Mouse (Mus musculus) testis, adult 2 months (tissue): ENCODE results near the gene Rasa3. TPM values are rescaled to one million over a fixed set of nuclear protein-coding genes. Genes with fewer than 3 reads are reported as not detected.

Source experiments
- H3K27ac ChIP-seq: fragments of 200-500 bp; 2 replicates; pipeline ENCODE4 v1.5.1; 2012; ENCODE audit warnings: low read depth, low read length; ENCODE audit not compliant: control insufficient read depth, insufficient read depth
- H3K27me3 ChIP-seq: fragments of 200-500 bp; 2 replicates; pipeline ENCODE4 v1.6.1; 2012; ENCODE audit warnings: mild to moderate bottlenecking, low read length, moderate library complexity; ENCODE audit not compliant: control insufficient read depth, insufficient read depth
- H3K36me3 ChIP-seq: fragments of 200-500 bp; 2 replicates; pipeline ENCODE4 v1.6.1; 2012; ENCODE audit warnings: mild to moderate bottlenecking, low read length; ENCODE audit not compliant: control insufficient read depth, insufficient read depth
- H3K4me1 ChIP-seq: fragments of 200-500 bp; 2 replicates; pipeline ENCODE4 v1.6.1; 2012; ENCODE audit warnings: low read length; ENCODE audit not compliant: control insufficient read depth, insufficient read depth
- H3K4me3 ChIP-seq: fragments of 200-500 bp; 2 replicates; pipeline ENCODE4 v1.5.1; 2012; ENCODE audit warnings: low read depth, mild to moderate bottlenecking, low read length, moderate library complexity, mixed read lengths; ENCODE audit not compliant: control insufficient read depth
- CTCF ChIP-seq: fragments of 200-500 bp; IDR thresholded peaks from 2 replicates; pipeline ENCODE4 v1.5.1; 2012; ENCODE audit warnings: low read depth, mild to moderate bottlenecking, inconsistent platforms, low read length, moderate library complexity; ENCODE audit not compliant: control insufficient read depth, insufficient read depth, insufficient replicate concordance
- POLR2A ChIP-seq: fragments of 200-500 bp; IDR thresholded peaks from 2 replicates; pipeline ENCODE4 v1.6.1; 2012; ENCODE audit warnings: low read depth, mild to moderate bottlenecking, inconsistent platforms, low read length, moderate library complexity; ENCODE audit not compliant: control insufficient read depth
- polyA plus RNA-seq: library from polyadenylated mRNA; depleted of rRNA; stranded (reverse); fragments of >200 nt; gene quantifications from 2 replicates; pipeline ENCODE4 v1.2.3, GENCODE M21; 2012; rRNA removed

Gene Rasa3
- 41.0 and 47.5 TPM in 2 replicates for polyA plus RNA-seq

DNA sequence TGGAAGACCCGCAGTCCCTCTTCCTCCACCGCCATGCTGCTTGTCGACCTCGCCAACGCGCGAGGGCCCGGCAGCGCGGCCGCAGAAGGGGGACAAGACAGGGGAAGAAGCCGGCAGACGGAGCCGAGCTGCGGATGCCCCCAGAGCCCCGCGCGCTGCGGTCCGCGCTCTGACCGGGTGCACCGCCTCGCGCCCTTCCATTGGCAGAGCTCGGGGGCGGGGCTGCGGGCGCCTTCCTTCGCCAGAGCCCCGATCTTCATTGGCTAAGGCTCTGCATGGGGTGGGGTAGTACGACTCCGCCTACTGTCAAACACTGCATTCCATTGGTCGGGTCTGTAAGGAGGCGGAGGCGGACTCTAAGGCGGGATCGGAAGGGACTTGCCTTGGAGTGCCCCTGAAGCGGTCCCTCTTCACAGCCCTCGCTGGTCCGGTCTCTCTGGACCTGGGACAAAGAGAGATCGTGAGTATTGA, at the start of gene Rasa3:
Gene Rasa3, minus strand, starts transcription at position 191 of the 471 bp plus-strand sequence.
- Histone ChIP-seq H3K27ac (peak within 1 kb of the TSS; percentile 75), H3K27me3 (no peaks in the 10 kb centered on the region), H3K4me1 (peaks cover 22% of the 10 kb centered on the region), H3K4me3 (peak within 1 kb of the TSS; percentile 94), H3K36me3 (no peaks in the 10 kb centered on the region)
- TF ChIP-seq POLR2A, result peak; percentile 44
- no peak for TF ChIP-seq CTCF

GRCm38 (mm10) chr8:13725722-13726121, 48.3 kb upstream of the Rasa3 start:
- no peaks in the 10 kb centered on the region for H3K36me3 ChIP-seq
- TF ChIP-seq POLR2A, result no peak
- no peak for TF ChIP-seq CTCF
- no peaks in the 10 kb centered on the region for H3K27me3 ChIP-seq
- H3K4me3 ChIP-seq, result no peak overlapping the region
- H3K27ac ChIP-seq, result no peak overlapping the region
- no peaks in the 10 kb centered on the region for H3K4me1 ChIP-seq

DNA sequence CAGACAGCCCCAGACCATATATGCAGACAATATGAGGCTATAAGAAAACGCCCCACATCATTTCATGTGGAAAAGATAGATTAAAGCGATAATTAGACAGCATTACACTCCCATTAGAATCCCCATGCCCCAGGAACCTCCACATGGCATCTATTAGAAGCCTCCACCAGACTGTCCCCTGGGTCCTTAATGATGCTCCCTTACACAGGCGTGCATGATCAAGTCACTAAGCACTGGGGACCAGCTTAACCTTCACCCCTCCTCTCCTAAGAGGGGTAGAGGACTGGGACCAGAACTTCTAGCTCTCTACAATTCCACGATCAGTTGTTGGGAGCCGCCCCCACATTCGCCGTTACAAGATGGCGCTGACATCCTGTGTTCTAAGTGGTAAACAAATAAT, 41.6 kb upstream of the Rasa3 start:
- Histone ChIP-seq H3K27me3 (no peaks in the 10 kb centered on the region), H3K4me3 (no peak overlapping the region), H3K27ac (no peak overlapping the region), H3K36me3 (no peaks in the 10 kb centered on the region), H3K4me1 (no peaks in the 10 kb centered on the region)
- TF ChIP-seq CTCF (no peak), POLR2A (no peak)

DNA sequence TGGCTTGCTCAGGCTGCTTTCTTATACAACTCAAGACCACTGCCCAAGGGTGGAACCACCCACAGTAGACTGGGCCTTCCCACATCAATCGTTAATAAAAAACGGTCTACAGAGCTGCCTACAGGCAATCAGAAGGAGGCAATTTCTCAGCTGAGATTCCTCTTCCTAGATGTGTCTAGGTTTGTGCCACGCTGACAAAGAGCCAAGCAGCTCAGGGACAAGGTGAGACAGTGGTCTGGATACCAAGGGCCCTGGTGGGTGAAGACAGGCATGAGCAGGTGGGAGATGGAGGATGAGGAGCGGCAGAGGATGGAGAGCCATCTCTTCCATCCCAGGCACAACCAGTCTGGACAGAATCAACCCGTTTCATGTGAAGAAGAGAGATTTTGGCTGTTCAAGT, 31.1 kb upstream of the Rasa3 start:
- no peak for TF ChIP-seq CTCF
- H3K4me1 ChIP-seq, result peaks cover 15% of the 10 kb centered on the region

DNA sequence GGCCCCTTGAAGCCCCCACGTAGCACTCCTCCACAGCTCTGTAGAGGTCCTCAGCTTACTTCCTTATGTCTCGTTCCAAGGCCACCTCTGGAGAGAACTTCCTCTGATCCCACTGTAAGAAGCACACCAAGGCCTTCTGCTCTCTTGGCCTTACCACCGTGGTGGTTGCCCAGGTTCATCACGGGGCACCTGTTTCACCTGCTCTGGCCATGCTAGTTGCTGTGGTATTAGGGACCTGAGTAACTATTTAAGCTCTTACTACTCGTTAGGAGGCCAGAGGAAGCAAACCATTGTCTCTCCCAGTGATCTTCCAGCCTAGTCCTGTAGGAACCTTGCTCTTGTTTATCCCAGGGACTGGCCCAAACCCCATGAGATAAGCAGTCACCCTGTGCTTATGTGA, 29.5 kb upstream of the Rasa3 start:
- TF ChIP-seq POLR2A, result no peak
- TF ChIP-seq CTCF, result no peak
- Histone ChIP-seq H3K27me3 (no peaks in the 10 kb centered on the region), H3K27ac (peak overlapping the region; percentile 43; the same call in 1 of the 2 replicates), H3K36me3 (no peaks in the 10 kb centered on the region), H3K4me1 (peaks cover 15% of the 10 kb centered on the region), H3K4me3 (peak overlapping the region; percentile 61)

More for the DNA sequence above, 31.1 kb upstream of the Rasa3 start:
- Histone ChIP-seq H3K36me3 (no peaks in the 10 kb centered on the region), H3K4me3 (peak overlapping the region; percentile 52), H3K27ac (peak overlapping the region; percentile 59), H3K27me3 (no peaks in the 10 kb centered on the region)

GRCm38 (mm10) chr8:13705668-13706067, 28.3 kb upstream of the Rasa3 start, which contains the start of gene Cfap97d2:
TSS of gene Cfap97d2 (plus strand) at chr8:13705889.
- Histone ChIP-seq H3K4me3 (peak within 1 kb of the TSS; percentile 61), H3K36me3 (no peaks in the 10 kb centered on the region), H3K27me3 (no peaks in the 10 kb centered on the region), H3K27ac (no peak within 1 kb of the TSS), H3K4me1 (peaks cover 15% of the 10 kb centered on the region)
- no peak for TF ChIP-seq CTCF
- TF ChIP-seq POLR2A, result peak; percentile 37; the same call in 1 of the 2 replicates

- TF ChIP-seq POLR2A (no peak), CTCF (no peak)
- Histone ChIP-seq H3K4me3 (no peak overlapping the region), H3K27ac (no peak overlapping the region), H3K27me3 (no peaks in the 10 kb centered on the region), H3K4me1 (peaks cover 18% of the 10 kb centered on the region), H3K36me3 (no peaks in the 10 kb centered on the region)
These were observed 26.9 kb upstream of the Rasa3 start for GRCm38 (mm10) chr8:13704301-13704700.
